Mouse (Mus musculus) gastrocnemius, postnatal 14 days (tissue): Measurements from ENCODE around the gene 4930442H23Rik. TPM values are rescaled to one million over a fixed set of nuclear protein-coding genes. Genes with fewer than 3 reads are reported as not detected.

Experiments
- DNase-seq: peaks from one replicate; pipeline ENCODE4 v3.0.0; 2021; ENCODE audit warnings: mixed read lengths
- intact Hi-C: fragments of 180-260 bp; cut with DNase I; formaldehyde crosslinking; loops from one replicate; pipeline ENCODE4 v1.15.1; 2025; ENCODE audit warnings: low total_unique reads
- total RNA-seq, 2 experiments: library from RNA; stranded (reverse); gene quantifications; 2 replicates each; pipeline ENCODE4 v1.2.3; 2021

4930442H23Rik gene
- total RNA-seq, 2 experiments from 2014 or later = not detected

DNA sequence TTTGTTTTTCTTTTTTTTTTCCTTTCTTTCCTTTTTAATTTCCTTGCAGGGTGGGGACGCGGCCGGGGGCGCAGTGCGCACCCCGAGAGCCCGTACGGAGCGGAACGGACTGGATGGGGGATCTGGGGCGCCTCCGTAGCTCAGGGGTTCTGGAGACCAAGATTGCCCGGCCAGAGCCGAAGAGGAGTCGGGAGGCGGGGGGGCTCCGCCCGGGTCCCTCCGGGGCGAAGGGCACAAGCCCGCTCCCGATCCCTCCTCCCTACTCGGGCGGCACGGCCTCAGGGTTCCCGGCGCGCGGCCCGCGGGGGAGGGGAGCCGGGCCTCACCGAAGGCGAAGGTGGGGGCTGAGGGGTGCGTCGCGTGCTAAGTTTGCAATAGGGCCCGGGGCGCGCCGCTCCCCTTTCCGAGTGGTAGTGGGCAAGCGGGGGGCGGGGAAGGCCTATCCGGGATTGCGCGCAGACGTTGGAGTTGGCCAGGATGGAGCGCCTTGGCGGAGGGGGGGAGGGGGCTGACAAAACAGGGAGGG, 46.9 kb downstream of the 4930442H23Rik start:
- peak; percentile 87 for DNase-seq
- intact Hi-C loops = no loop called here

DNA sequence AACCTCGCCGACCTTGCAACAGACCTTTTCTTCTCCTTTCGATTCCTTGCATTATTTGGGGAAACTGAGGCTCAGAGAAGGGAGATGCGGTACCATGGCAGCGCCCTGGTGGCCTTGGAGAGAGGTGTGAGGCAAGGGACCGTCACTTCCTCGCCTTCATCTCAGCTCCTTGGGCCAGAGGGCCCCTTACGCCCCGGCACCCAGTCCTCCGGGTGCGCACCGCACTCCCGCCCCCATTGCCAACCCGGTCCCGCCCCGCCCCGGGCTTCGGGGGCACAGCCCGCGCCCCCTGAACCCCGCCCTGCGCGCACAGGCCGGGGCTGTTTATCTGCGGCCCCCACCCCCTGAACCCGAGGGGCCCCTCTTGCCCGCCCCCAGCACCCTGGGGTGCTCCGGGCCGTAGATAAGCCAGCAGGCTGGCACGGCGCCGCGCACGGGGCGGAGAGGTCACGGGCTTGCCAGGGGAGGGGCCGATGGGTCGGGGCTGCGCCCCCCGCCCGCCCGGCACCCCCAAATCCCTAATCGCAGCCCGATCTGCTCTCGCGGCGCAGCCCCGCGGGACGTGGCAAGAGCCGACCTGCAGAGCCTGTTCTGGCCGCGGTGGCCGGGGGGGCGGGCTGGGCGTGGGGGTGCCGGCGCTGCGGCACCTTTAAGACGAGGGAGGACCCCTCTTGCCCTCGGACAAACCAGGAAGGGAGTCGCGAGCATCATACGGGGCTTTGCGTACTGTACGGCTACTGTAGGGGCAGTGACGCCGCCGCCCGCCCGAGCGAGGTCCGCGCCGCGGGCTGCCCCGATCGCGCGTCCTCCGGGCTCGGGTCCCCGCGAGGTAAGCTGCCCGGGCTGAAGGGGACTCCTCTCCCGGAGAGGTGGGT, 47.6 kb downstream of the 4930442H23Rik start:
- intact Hi-C loops = no loop called here

DNA sequence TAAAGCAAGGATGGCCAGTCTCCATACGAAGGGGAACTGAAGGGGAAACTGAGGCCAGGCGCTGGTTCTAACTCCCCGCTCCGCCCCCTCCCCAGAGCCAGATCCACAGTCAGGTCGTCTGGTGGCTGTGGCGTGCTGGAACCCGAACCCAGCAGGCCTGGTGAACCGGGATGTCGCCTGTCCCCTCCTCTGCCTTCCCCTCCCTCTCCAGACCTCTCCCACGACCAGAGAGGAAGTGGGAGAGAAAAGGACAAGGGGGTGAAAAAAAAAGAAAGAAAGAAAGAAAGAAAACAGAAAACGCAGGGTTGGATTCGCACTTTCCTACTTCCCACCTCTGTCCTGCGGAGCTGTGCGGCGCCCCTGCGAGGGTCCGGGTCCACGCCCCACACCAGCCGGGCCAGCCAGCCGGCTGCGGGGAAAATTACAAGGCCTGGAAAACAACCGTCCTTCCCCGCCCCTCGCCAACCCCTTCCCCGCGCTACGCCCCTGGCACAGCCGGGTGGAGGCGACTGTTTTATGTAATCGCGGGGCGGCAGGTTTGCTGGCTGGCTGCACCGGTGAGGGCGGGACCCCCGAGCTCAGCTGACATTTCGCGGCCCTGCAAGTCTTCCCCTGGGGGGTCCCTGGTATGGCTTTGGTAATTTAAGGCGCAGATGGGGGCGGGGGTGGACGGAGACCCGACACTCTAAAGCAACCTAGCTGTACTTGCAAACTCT, 48.5 kb downstream of the 4930442H23Rik start, which contains the start of gene Zbtb7a:
Gene Zbtb7a (plus strand): TSS at position 255 of the 716 bp plus-strand sequence.
- DNase-seq = peak; percentile 50
- intact Hi-C loops = no loop called here

More for the DNA sequence above, 47.6 kb downstream of the 4930442H23Rik start:
- peak; percentile 77 for DNase-seq

DNA sequence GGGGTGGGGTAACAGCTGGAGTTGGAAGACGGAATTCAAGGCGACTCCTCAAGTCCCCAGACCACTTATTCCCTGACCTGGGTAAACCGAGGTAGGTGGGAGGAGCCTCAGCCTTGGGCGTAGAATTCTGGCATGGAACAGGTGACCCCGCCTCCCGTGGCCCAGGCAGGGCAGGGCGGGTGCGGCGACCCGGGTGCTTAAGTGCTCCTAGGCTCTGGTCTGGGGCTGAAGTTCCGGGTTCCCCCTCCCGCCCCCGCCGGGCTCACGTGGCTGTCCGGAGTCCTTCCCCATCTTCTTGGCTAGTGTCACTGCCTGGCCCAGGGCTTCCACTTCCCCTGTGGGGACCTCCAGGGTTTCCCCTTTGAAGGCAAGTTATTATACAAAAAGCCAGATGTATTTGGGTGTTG, 49.5 kb downstream of the 4930442H23Rik start:
- peak; percentile 80 for DNase-seq
- intact Hi-C loops = no loop called here

Other genes with a start within 250 kb of the 4930442H23Rik start
- 1 to 10 TPM in 1 of 2 experiments, under 1 TPM in 1; 0.44 to 1.1 TPM for gene Gng7, start 168.9 kb downstream of the 4930442H23Rik start, total RNA-seq
- gene Diras1, start 158.2 kb downstream of the 4930442H23Rik start, total RNA-seq = under 1 TPM; 0.24 to 0.72 TPM
- gene Slc39a3, start 146.4 kb downstream of the 4930442H23Rik start, total RNA-seq = 10 to 100 TPM; 11.3 to 11.9 TPM
- gene Sgta, start 123.7 kb downstream of the 4930442H23Rik start, total RNA-seq = 10 to 100 TPM; 78.6 to 79.9 TPM
- gene Thop1, start 113.8 kb downstream of the 4930442H23Rik start, total RNA-seq = 10 to 100 TPM; 22.4 to 23.0 TPM
- 1 to 10 TPM in 1 of 2 experiments, under 1 TPM in 1; 0.53 to 1.1 TPM for gene Creb3l3, start 85.0 kb downstream of the 4930442H23Rik start, total RNA-seq
- 100 to 1,000 TPM; 163 to 171 TPM for gene Map2k2, start 77.9 kb downstream of the 4930442H23Rik start, total RNA-seq
- 10 to 100 TPM; 28.2 to 30.1 TPM for gene Zbtb7a, start 48.6 kb downstream of the 4930442H23Rik start, total RNA-seq
- 10 to 100 TPM; 12.3 to 12.8 TPM for gene Pias4, start 15.9 kb downstream of the 4930442H23Rik start, total RNA-seq
- 100 to 1,000 TPM; 892 to 898 TPM for gene Eef2, start 7.2 kb downstream of the 4930442H23Rik start, total RNA-seq
- gene Dapk3, start 844 bp downstream of the 4930442H23Rik start, total RNA-seq = 10 to 100 TPM; 21.2 to 24.8 TPM
- 1 to 10 TPM; 1.8 to 5.5 TPM for gene Nmrk2, start 18.2 kb upstream of the 4930442H23Rik start, total RNA-seq
- gene Atcay, start 47.0 kb upstream of the 4930442H23Rik start, total RNA-seq = under 1 TPM in 1 of 2 experiments, not detected in 1; 0.06 TPM
- gene Zfr2, start 49.3 kb upstream of the 4930442H23Rik start, total RNA-seq = 1 to 10 TPM; 1.7 to 2.5 TPM
- gene Matk, start 69.1 kb upstream of the 4930442H23Rik start, total RNA-seq = under 1 TPM; 0.33 to 0.57 TPM
- gene Mrpl54, start 83.1 kb upstream of the 4930442H23Rik start, total RNA-seq = 10 to 100 TPM; 93.1 to 99.9 TPM
- gene Apba3, start 83.1 kb upstream of the 4930442H23Rik start, total RNA-seq = 10 to 100 TPM; 62.8 to 71.1 TPM
- gene Tjp3, start 107.7 kb upstream of the 4930442H23Rik start, total RNA-seq = not detected
- gene Pip5k1c, start 109.1 kb upstream of the 4930442H23Rik start, total RNA-seq = 10 to 100 TPM; 18.5 to 22.8 TPM
- gene Cactin, start 137.3 kb upstream of the 4930442H23Rik start, total RNA-seq = 1 to 10 TPM; 7.7 to 10.0 TPM
- gene Tbxa2r, start 144.9 kb upstream of the 4930442H23Rik start, total RNA-seq = 1 to 10 TPM; 1.5 to 2.2 TPM
- gene Gipc3, start 159.4 kb upstream of the 4930442H23Rik start, total RNA-seq = 1 to 10 TPM; 1.8 to 2.0 TPM
- 10 to 100 TPM; 24.3 to 25.8 TPM for gene Hmg20b, start 166.6 kb upstream of the 4930442H23Rik start, total RNA-seq
- 1 to 10 TPM; 3.7 to 4.0 TPM for gene Mfsd12, start 173.6 kb upstream of the 4930442H23Rik start, total RNA-seq
- under 1 TPM; 0.37 to 0.42 TPM for gene 4930404N11Rik, start 182.0 kb upstream of the 4930442H23Rik start, total RNA-seq
- 10 to 100 TPM; 11.9 to 15.4 TPM for gene Fzr1, start 194.7 kb upstream of the 4930442H23Rik start, total RNA-seq
- 10 to 100 TPM; 38.6 to 39.8 TPM for gene Dohh, start 200.6 kb upstream of the 4930442H23Rik start, total RNA-seq
- gene Gm48551, start 200.6 kb upstream of the 4930442H23Rik start, total RNA-seq = under 1 TPM; 0.41 to 0.47 TPM
- under 1 TPM in 1 of 2 experiments, not detected in 1; 0.80 TPM for gene Gm48552, start 205.2 kb upstream of the 4930442H23Rik start, total RNA-seq
- under 1 TPM; 0.45 to 0.91 TPM for gene Smim24, start 209.2 kb upstream of the 4930442H23Rik start, total RNA-seq